Mouse (Mus musculus): ENCODE data around the gene Gtse1. TPM values are rescaled to one million over a fixed set of nuclear protein-coding genes. Genes with fewer than 3 reads are reported as not detected.

The Gtse1 gene
- polyA plus RNA-seq, 1 experiment from 2014 or later: 44.6 TPM

- Histone ChIP-seq H3K36me3 (replicated peaks) (peaks cover 45% of the 10 kb centered on the region), H3K9me3 (no peaks in the 10 kb centered on the region), H3K4me3 (replicated peaks) (peak overlapping the region; percentile 75), H3K9ac (peak overlapping the region; percentile 85), H3K4me2 (peak overlapping the region; percentile 89), H3K27ac (peak overlapping the region; percentile 68), H3K27me3 (no peaks in the 10 kb centered on the region), H3K4me1 (peaks cover 24% of the 10 kb centered on the region)
- 2% methylated on average over 18 of the region's 18 CpGs for WGBS
- peak; percentile 27 for ATAC-seq (ENCODE audit: low FRiP score)
Observed at GRCm38 (mm10) chr15:85879498-85879895, 20.0 kb downstream of the Gtse1 start.

GRCm38 (mm10) chr15:85885606-85886005 lies 26.1 kb downstream of the Gtse1 start:
- Histone ChIP-seq H3K27ac (no peak overlapping the region), H3K4me1 (peaks cover 4% of the 10 kb centered on the region; the same call in 1 of the 2 replicates), H3K9me3 (no peaks in the 10 kb centered on the region), H3K9ac (no peak overlapping the region), H3K4me2 (no peak overlapping the region), H3K27me3 (no peaks in the 10 kb centered on the region), H3K4me3 (replicated peaks) (no peak overlapping the region), H3K36me3 (replicated peaks) (peaks cover 55% of the 10 kb centered on the region)
- WGBS: 94% methylated on average over 5 of the region's 5 CpGs
- no peak for ATAC-seq (ENCODE audit: low FRiP score)

GRCm38 (mm10) chr15:85889235-85889634 lies 29.7 kb downstream of the Gtse1 start:
- WGBS: 88% methylated on average over 4 of the region's 4 CpGs
- no peak overlapping the region for H3K9ac ChIP-seq
- H3K9me3 ChIP-seq: no peaks in the 10 kb centered on the region
- H3K4me2 ChIP-seq: no peak overlapping the region
- peaks cover 72% of the 10 kb centered on the region for H3K36me3 ChIP-seq (replicated peaks)
- H3K4me3 ChIP-seq (replicated peaks): no peak overlapping the region
- H3K4me1 ChIP-seq: no peaks in the 10 kb centered on the region
- no peak for ATAC-seq (ENCODE audit: low FRiP score)
- no peaks in the 10 kb centered on the region for H3K27me3 ChIP-seq
- no peak overlapping the region for H3K27ac ChIP-seq

- Histone ChIP-seq H3K36me3 (replicated peaks) (peaks cover 72% of the 10 kb centered on the region), H3K4me1 (no peaks in the 10 kb centered on the region), H3K4me2 (no peak overlapping the region), H3K27me3 (no peaks in the 10 kb centered on the region), H3K9me3 (no peaks in the 10 kb centered on the region), H3K4me3 (replicated peaks) (no peak overlapping the region), H3K9ac (no peak overlapping the region), H3K27ac (no peak overlapping the region)
- 80% methylated on average over 10 of the region's 10 CpGs for WGBS
- no peak for ATAC-seq (ENCODE audit: low FRiP score)
Observed at GRCm38 (mm10) chr15:85891971-85892370, 32.4 kb downstream of the Gtse1 start.

GRCm38 (mm10) chr15:85892498-85893118 lies 33.1 kb downstream of the Gtse1 start:
- Histone ChIP-seq H3K4me1 (no peaks in the 10 kb centered on the region), H3K9ac (no peak overlapping the region), H3K9me3 (no peaks in the 10 kb centered on the region), H3K27me3 (no peaks in the 10 kb centered on the region), H3K27ac (no peak overlapping the region), H3K4me2 (no peak overlapping the region), H3K4me3 (replicated peaks) (no peak overlapping the region), H3K36me3 (replicated peaks) (peaks cover 78% of the 10 kb centered on the region)
- no peak for ATAC-seq (ENCODE audit: low FRiP score)
- WGBS: 81% methylated on average over 13 of the region's 13 CpGs

- H3K9me3 ChIP-seq: no peaks in the 10 kb centered on the region
- H3K4me3 ChIP-seq (replicated peaks): no peak overlapping the region
- peaks cover 85% of the 10 kb centered on the region for H3K36me3 ChIP-seq (replicated peaks)
- WGBS: 93% methylated on average over 7 of the region's 7 CpGs
- no peaks in the 10 kb centered on the region for H3K27me3 ChIP-seq
- H3K4me1 ChIP-seq: no peaks in the 10 kb centered on the region
- no peak for ATAC-seq (ENCODE audit: low FRiP score)
- no peak overlapping the region for H3K9ac ChIP-seq
- H3K27ac ChIP-seq: no peak overlapping the region
- H3K4me2 ChIP-seq: no peak overlapping the region
Observed at GRCm38 (mm10) chr15:85893871-85894270, 34.3 kb downstream of the Gtse1 start.

GRCm38 (mm10) chr15:85896284-85896683 lies 36.7 kb downstream of the Gtse1 start:
- H3K4me1 ChIP-seq: no peaks in the 10 kb centered on the region

GRCm38 (mm10) chr15:85897113-85897512 lies 37.6 kb downstream of the Gtse1 start:
- Histone ChIP-seq H3K4me3 (replicated peaks) (no peak overlapping the region), H3K9ac (no peak overlapping the region), H3K27ac (no peak overlapping the region), H3K27me3 (no peaks in the 10 kb centered on the region), H3K36me3 (replicated peaks) (peaks cover 89% of the 10 kb centered on the region), H3K9me3 (no peaks in the 10 kb centered on the region), H3K4me2 (no peak overlapping the region), H3K4me1 (no peaks in the 10 kb centered on the region)
- no peak for ATAC-seq (ENCODE audit: low FRiP score)
- 90% methylated on average over 10 of the region's 10 CpGs for WGBS

More at GRCm38 (mm10) chr15:85896284-85896683, 36.7 kb downstream of the Gtse1 start:
- Histone ChIP-seq H3K36me3 (replicated peaks) (peaks cover 89% of the 10 kb centered on the region), H3K9me3 (no peaks in the 10 kb centered on the region), H3K4me2 (no peak overlapping the region), H3K27ac (no peak overlapping the region), H3K27me3 (no peaks in the 10 kb centered on the region), H3K9ac (no peak overlapping the region), H3K4me3 (replicated peaks) (no peak overlapping the region)
- ATAC-seq (ENCODE audit: low FRiP score): peak; percentile 55
- WGBS: 12% methylated on average over 8 of the region's 8 CpGs

GRCm38 (mm10) chr15:85899396-85899795 lies 39.9 kb downstream of the Gtse1 start:
- no peaks in the 10 kb centered on the region for H3K27me3 ChIP-seq
- H3K9me3 ChIP-seq: no peaks in the 10 kb centered on the region
- 0 out of 2 replicates have a peak overlapping the region, but pooled peaks have one; percentile 25 for H3K27ac ChIP-seq
- whole genome bisulfite sequencing: 32% methylated on average over 6 of the region's 6 CpGs
- H3K36me3 ChIP-seq (replicated peaks): peaks cover 79% of the 10 kb centered on the region
- H3K4me3 ChIP-seq (replicated peaks): no peak overlapping the region
- H3K9ac ChIP-seq: no peak overlapping the region
- no peak overlapping the region for H3K4me2 ChIP-seq
- ATAC-seq (ENCODE audit: low FRiP score): no peak
- no peaks in the 10 kb centered on the region for H3K4me1 ChIP-seq

- Histone ChIP-seq H3K27ac (0 out of 2 replicates have a peak overlapping the region, but pooled peaks have one; percentile 19), H3K9me3 (no peaks in the 10 kb centered on the region), H3K36me3 (replicated peaks) (peaks cover 73% of the 10 kb centered on the region), H3K4me1 (no peaks in the 10 kb centered on the region), H3K27me3 (no peaks in the 10 kb centered on the region), H3K9ac (no peak overlapping the region), H3K4me2 (no peak overlapping the region), H3K4me3 (replicated peaks) (no peak overlapping the region)
- no peak for ATAC-seq (ENCODE audit: low FRiP score)
- 92% methylated on average over 8 of the region's 8 CpGs for WGBS
Observed at GRCm38 (mm10) chr15:85900318-85900717, 40.8 kb downstream of the Gtse1 start.

- Histone ChIP-seq H3K9me3 (no peaks in the 10 kb centered on the region), H3K4me3 (replicated peaks) (no peak overlapping the region), H3K9ac (no peak overlapping the region), H3K27ac (no peak overlapping the region), H3K27me3 (no peaks in the 10 kb centered on the region), H3K4me1 (no peaks in the 10 kb centered on the region), H3K36me3 (replicated peaks) (peaks cover 69% of the 10 kb centered on the region), H3K4me2 (no peak overlapping the region)
- ATAC-seq (ENCODE audit: low FRiP score): no peak
- WGBS: 84% methylated on average over 12 of the region's 12 CpGs
Observed at GRCm38 (mm10) chr15:85900801-85901200, 41.3 kb downstream of the Gtse1 start.

- no peak overlapping the region for H3K4me2 ChIP-seq
- H3K4me1 ChIP-seq: no peaks in the 10 kb centered on the region
- no peak overlapping the region; the same call in 1 of the 2 replicates for H3K27ac ChIP-seq
- ATAC-seq (ENCODE audit: low FRiP score): no peak
- H3K27me3 ChIP-seq: no peaks in the 10 kb centered on the region
- no peak overlapping the region for H3K9ac ChIP-seq
- no peak overlapping the region for H3K4me3 ChIP-seq (replicated peaks)
- H3K9me3 ChIP-seq: no peaks in the 10 kb centered on the region
- peaks cover 61% of the 10 kb centered on the region for H3K36me3 ChIP-seq (replicated peaks)
- WGBS: 82% methylated on average over 10 of the region's 10 CpGs
Observed at GRCm38 (mm10) chr15:85902505-85902904, 43.0 kb downstream of the Gtse1 start.

GRCm38 (mm10) chr15:85903826-85904225 lies 44.3 kb downstream of the Gtse1 start:
- H3K27ac ChIP-seq: no peak overlapping the region
- H3K9me3 ChIP-seq: no peaks in the 10 kb centered on the region
- no peak for ATAC-seq (ENCODE audit: low FRiP score)
- H3K4me3 ChIP-seq (replicated peaks): no peak overlapping the region
- no peak overlapping the region for H3K9ac ChIP-seq
- no peaks in the 10 kb centered on the region for H3K4me1 ChIP-seq
- peaks cover 57% of the 10 kb centered on the region for H3K36me3 ChIP-seq (replicated peaks)
- H3K4me2 ChIP-seq: no peak overlapping the region
- WGBS: 75% methylated on average over 8 of the region's 8 CpGs
- no peaks in the 10 kb centered on the region for H3K27me3 ChIP-seq
